Mouse (Mus musculus) urinary bladder, adult 18-20 months (tissue): ENCODE measurements at regions not wholly inside any gene's neighbourhood (a gene's known extent, or its start where the extent isn't known, plus 50 kb on each side); places are given as distances from the start of the nearest gene placed in this dataset.

Experiments
- DNase-seq, 2 experiments: peaks; one replicate each; pipeline ENCODE4 v3.0.0; 2022; ENCODE audit warnings: low spot score in 2 of 2, mixed read lengths in 2 of 2

GRCm38 (mm10) chr17:88337649-88338404, 102.7 kb upstream of the Foxn2 start:
- DNase-seq: no peak

GRCm38 (mm10) chr17:88341141-88341540, 99.4 kb upstream of the Foxn2 start:
- no peak for DNase-seq

GRCm38 (mm10) chr17:88341599-88341998, 98.9 kb upstream of the Foxn2 start:
- DNase-seq: no peak

- no peak for DNase-seq
These were observed 97.3 kb upstream of the Foxn2 start for GRCm38 (mm10) chr17:88343091-88343783.

- no peak for DNase-seq
These were observed 95.1 kb upstream of the Foxn2 start for GRCm38 (mm10) chr17:88345433-88345832.

- DNase-seq: no peak
These were observed 93.6 kb upstream of the Foxn2 start for GRCm38 (mm10) chr17:88346896-88347295.

- no peak for DNase-seq
These were observed 90.6 kb upstream of the Foxn2 start for GRCm38 (mm10) chr17:88349825-88350460.

- no peak for DNase-seq
These were observed 89.5 kb upstream of the Foxn2 start for GRCm38 (mm10) chr17:88350986-88351385.

GRCm38 (mm10) chr17:88352960-88353359, 87.6 kb upstream of the Foxn2 start:
- no peak for DNase-seq

- no peak for DNase-seq
These were observed 79.3 kb upstream of the Foxn2 start for GRCm38 (mm10) chr17:88361161-88361560.

GRCm38 (mm10) chr17:88362404-88362803, 78.1 kb upstream of the Foxn2 start:
- DNase-seq: no peak

GRCm38 (mm10) chr17:88367876-88368275, 72.6 kb upstream of the Foxn2 start:
- no peak for DNase-seq

- no peak for DNase-seq
These were observed 70.5 kb upstream of the Foxn2 start for GRCm38 (mm10) chr17:88369971-88370370.

- DNase-seq: no peak
These were observed 69.8 kb upstream of the Foxn2 start for GRCm38 (mm10) chr17:88370676-88371075.

- DNase-seq: no peak
These were observed 62.0 kb upstream of the Foxn2 start for GRCm38 (mm10) chr17:88378505-88378904.

GRCm38 (mm10) chr17:88379389-88379788, 61.1 kb upstream of the Foxn2 start:
- no peak for DNase-seq

GRCm38 (mm10) chr17:88381106-88381505, 59.4 kb upstream of the Foxn2 start:
- DNase-seq: no peak

GRCm38 (mm10) chr17:88383447-88383846, 57.1 kb upstream of the Foxn2 start:
- no peak for DNase-seq

GRCm38 (mm10) chr17:88388441-88388951, 52.0 kb upstream of the Foxn2 start:
- no peak for DNase-seq

- no peak for DNase-seq
These were observed 50.6 kb upstream of the Foxn2 start for GRCm38 (mm10) chr17:88389668-88390461.
